Mouse (Mus musculus): ENCODE results near the gene Plekha1. TPM values are rescaled to one million over a fixed set of nuclear protein-coding genes. Genes with fewer than 3 reads are reported as not detected.
A peak's percentile ranks its signal among the peaks of the same experiment; 100 is the strongest.

Gene Plekha1
- total and polyA plus RNA-seq, 3 experiments = 6.9 to 22.1 TPM; not detected in 1

DNA sequence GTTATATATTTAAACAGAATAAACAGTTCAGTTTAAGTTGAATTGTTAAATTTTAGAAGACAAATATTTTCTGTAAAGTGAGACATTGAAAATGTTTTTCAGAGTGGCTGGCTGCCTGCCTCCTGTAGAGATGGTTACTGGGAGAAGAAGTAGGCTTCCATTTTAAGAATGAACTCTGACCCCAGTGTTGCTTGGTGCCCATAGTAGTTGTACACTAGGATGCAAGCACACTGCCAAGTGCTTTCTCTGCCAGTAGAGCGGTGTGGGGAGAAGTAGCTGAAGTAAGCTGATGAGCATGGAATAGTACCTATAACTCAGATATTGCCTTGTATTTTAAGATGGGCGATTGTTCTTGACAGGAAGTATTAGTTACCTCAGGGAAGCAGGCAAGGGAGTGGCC is 18.6 kb downstream of the Plekha1 start:
- Histone ChIP-seq H3K27ac (ENCODE audit: control insufficient read depth, low read depth, low read length) (no peak overlapping the region), H3K4me1 (ENCODE audit: control insufficient read depth in 1 of 2, insufficient read depth in 2 of 2, low read length in 2 of 2) (peaks cover 0 to 4% of the 10 kb centered on the region in 2 experiments; a peak in 1 of 4 replicates), H3K36me3 (ENCODE audit: control insufficient read depth in 1 of 2, insufficient read depth in 2 of 2, low read length in 2 of 2) (no peaks in the 10 kb centered on the region), H3K27me3 (ENCODE audit: control insufficient read depth in 1 of 2, insufficient read depth in 2 of 2, low read length in 2 of 2) (peaks cover 0 to 2% of the 10 kb centered on the region in 2 experiments; a peak in 1 of 4 replicates), H3K9me3 (replicated peaks; ENCODE audit: insufficient read depth, low read length) (no peaks in the 10 kb centered on the region), H3K4me3 (ENCODE audit: control insufficient read depth in 1 of 2, insufficient read depth in 1 of 2, low read depth in 2 of 2, low read length in 2 of 2) (no peak overlapping the region), H3K79me2 (ENCODE audit: control insufficient read depth, insufficient read depth, low read length, poor library complexity) (no peaks in the 10 kb centered on the region), H3K9ac (ENCODE audit: control insufficient read depth, low read depth, low read length, poor library complexity, severe bottlenecking) (no peak overlapping the region)
- no peak for DNase-seq (ENCODE audit: low read depth, low spot score)
- TF ChIP-seq USF2 (IDR thresholded peaks at IDR 0.05; ENCODE audit: borderline replicate concordance in 1 of 2, insufficient read depth in 1 of 2, low read depth in 1 of 2, low read length in 2 of 2) = no peak

DNA sequence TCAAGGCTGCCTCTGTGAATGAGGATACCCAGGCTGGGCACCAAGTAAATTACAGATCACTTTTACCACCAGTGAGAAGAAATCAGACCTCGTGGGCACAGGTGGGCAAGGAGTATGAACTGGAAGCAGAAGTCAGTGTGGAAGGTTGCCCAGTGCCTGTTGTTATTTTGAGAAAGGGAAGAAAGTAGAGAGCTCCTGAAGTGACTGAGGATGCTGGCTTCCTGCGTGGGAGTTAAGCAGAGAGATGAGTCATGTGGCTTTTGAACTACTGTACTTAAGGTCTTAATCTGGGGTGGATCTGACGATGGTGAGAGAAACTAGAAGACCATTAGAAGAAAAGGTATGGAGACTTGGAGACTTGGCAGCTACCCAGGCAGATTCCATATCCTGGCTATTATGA is 20.7 kb downstream of the Plekha1 start:
- H3K9me3 ChIP-seq (replicated peaks; ENCODE audit: insufficient read depth, low read length) = no peaks in the 10 kb centered on the region
- peaks cover 0 to 4% of the 10 kb centered on the region in 2 experiments; a peak in 1 of 4 replicates for H3K4me1 ChIP-seq (ENCODE audit: control insufficient read depth in 1 of 2, insufficient read depth in 2 of 2, low read length in 2 of 2)
- no peaks in the 10 kb centered on the region for H3K79me2 ChIP-seq (ENCODE audit: control insufficient read depth, insufficient read depth, low read length, poor library complexity)
- DNase-seq (ENCODE audit: low read depth, low spot score) = peak; percentile 19
- H3K27ac ChIP-seq (ENCODE audit: control insufficient read depth, low read depth, low read length) = no peak overlapping the region
- H3K27me3 ChIP-seq (ENCODE audit: control insufficient read depth in 1 of 2, insufficient read depth in 2 of 2, low read length in 2 of 2) = 0 out of 4 replicates have a peak, but pooled peaks cover 0 to 2% of the 10 kb centered on the region in 2 experiments
- H3K9ac ChIP-seq (ENCODE audit: control insufficient read depth, low read depth, low read length, poor library complexity, severe bottlenecking) = no peak overlapping the region
- no peak overlapping the region for H3K4me3 ChIP-seq (ENCODE audit: control insufficient read depth in 1 of 2, insufficient read depth in 1 of 2, low read depth in 2 of 2, low read length in 2 of 2)
- TF ChIP-seq EP300 (IDR thresholded peaks at IDR 0.05; ENCODE audit: low read depth in 1 of 2, low read length in 2 of 2) = 0 out of 4 replicates have a peak, but pooled peaks of 1 of the 2 experiments have one; percentile 17
- no peak for TF ChIP-seq ZKSCAN1 (IDR thresholded peaks at IDR 0.05; ENCODE audit: low read depth, low read length)
- no peaks in the 10 kb centered on the region for H3K36me3 ChIP-seq (ENCODE audit: control insufficient read depth in 1 of 2, insufficient read depth in 2 of 2, low read length in 2 of 2)

DNA sequence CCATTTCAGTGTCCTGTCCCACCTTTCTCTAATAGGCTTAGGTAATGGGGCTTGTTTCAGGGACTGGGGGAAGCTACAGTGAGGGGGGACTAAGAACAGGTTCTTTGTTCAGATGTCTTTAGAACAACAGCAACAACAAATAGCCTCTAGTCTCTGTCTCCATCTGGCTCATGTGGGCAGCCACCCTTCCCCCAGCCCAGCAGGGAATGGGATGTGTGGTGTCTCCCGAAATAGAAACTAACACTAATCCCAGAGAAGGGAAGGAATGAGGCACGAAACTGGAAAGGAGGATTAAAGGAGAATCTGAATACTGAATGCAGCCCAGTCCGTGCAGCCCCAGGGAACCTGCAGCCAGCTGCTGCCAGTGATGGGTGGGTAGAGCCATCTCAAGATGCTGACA is 22.4 kb downstream of the Plekha1 start:
- Histone ChIP-seq H3K9me3 (replicated peaks; ENCODE audit: insufficient read depth, low read length) (no peaks in the 10 kb centered on the region), H3K27me3 (ENCODE audit: control insufficient read depth in 1 of 2, insufficient read depth in 2 of 2, low read length in 2 of 2) (peaks cover 0 to 1% of the 10 kb centered on the region in 2 experiments; a peak in 1 of 4 replicates), H3K9ac (ENCODE audit: control insufficient read depth, low read depth, low read length, poor library complexity, severe bottlenecking) (no peak overlapping the region), H3K4me3 (ENCODE audit: control insufficient read depth in 1 of 2, insufficient read depth in 1 of 2, low read depth in 2 of 2, low read length in 2 of 2) (no peak overlapping the region), H3K4me1 (ENCODE audit: control insufficient read depth in 1 of 2, insufficient read depth in 2 of 2, low read length in 2 of 2) (peaks cover 0 to 4% of the 10 kb centered on the region in 2 experiments; a peak in 1 of 4 replicates), H3K27ac (ENCODE audit: control insufficient read depth, low read depth, low read length) (no peak overlapping the region), H3K36me3 (ENCODE audit: control insufficient read depth in 1 of 2, insufficient read depth in 2 of 2, low read length in 2 of 2) (no peaks in the 10 kb centered on the region), H3K79me2 (ENCODE audit: control insufficient read depth, insufficient read depth, low read length, poor library complexity) (no peaks in the 10 kb centered on the region)
- TF ChIP-seq NRF1 (IDR thresholded peaks at IDR 0.05; ENCODE audit: insufficient read depth, low read depth, low read length, poor library complexity, severe bottlenecking) (no peak), CHD1 (IDR thresholded peaks at IDR 0.05; ENCODE audit: low read depth, low read length) (no peak), GATA1 (IDR thresholded peaks at IDR 0.05; ENCODE audit: low read depth, low read length) (no peak), UBTF (IDR thresholded peaks at IDR 0.05; ENCODE audit: borderline replicate concordance, insufficient read depth, low read depth, low read length) (no peak)
- no peak for DNase-seq (ENCODE audit: low read depth, low spot score)

Measured in MEL (cell line).